Mouse (Mus musculus): ENCODE measurements at regions not wholly inside any gene's neighbourhood (a gene's known extent, or its start where the extent isn't known, plus 50 kb on each side); places are given as distances from the start of the nearest gene placed in this dataset.

DNA sequence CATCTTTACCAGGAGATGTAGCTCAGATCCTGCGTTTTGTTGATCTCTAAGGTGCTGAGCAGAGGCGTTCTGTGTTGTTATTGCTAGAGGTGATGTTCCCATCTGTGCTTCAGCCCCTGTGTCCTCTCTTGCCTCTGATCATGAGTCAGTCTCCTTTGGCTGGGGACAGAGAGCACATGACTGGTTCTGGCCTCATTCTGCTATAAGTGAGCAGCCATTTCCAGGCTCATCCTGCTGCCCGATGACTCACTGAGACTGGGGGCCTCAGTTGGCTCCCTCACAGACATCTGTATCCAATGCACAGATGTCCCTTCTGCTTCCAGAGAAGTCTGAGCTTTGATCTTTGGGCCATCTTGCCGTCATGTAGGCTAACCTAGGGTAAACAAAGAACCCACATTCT lies 194.9 kb upstream of the Gm21798 start:
- no peaks in the 10 kb centered on the region for H3K27me3 ChIP-seq (ENCODE audit: control insufficient read depth, insufficient read depth, low read length)
- H3K4me1 ChIP-seq (ENCODE audit: control insufficient read depth, insufficient read depth, low read length) = 0 out of 2 replicates have a peak, but pooled peaks cover 3% of the 10 kb centered on the region
- no peaks in the 10 kb centered on the region for H3K36me3 ChIP-seq (ENCODE audit: control insufficient read depth, insufficient read depth, low read length)
- WGBS = 89% methylated on average over 4 of the region's 4 CpGs
- no peak overlapping the region for H3K27ac ChIP-seq (ENCODE audit: low read depth, low read length)
- no peak overlapping the region for H3K9ac ChIP-seq (replicated peaks; ENCODE audit: low read depth, low read length)
- H3K4me3 ChIP-seq (ENCODE audit: low read depth, low read length) = no peak overlapping the region
- ATAC-seq (ENCODE audit: low read depth) = no peak
- H3K9me3 ChIP-seq (ENCODE audit: control insufficient read depth, low read length) = no peaks in the 10 kb centered on the region
- H3K4me2 ChIP-seq (ENCODE audit: low read depth, low read length) = no peak overlapping the region

DNA sequence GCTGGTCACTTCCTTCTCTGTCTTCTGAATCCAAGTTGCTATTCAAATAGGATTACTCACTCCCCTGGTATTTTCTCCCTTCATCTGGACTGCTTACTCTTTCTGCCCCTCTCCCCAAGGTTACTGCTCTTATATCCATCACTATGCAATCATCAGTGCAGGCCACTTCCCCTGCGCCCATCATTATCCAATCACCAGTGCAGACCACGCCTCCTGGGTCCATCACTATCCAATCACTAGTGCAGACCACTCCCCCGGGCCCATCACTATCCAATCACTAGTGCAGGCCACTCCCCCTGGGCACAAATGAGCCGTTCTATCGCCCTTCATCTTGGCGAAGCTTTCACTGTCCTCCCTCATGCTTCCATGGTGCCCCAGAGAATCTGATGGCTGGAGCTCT lies 191.1 kb upstream of the Gm21798 start:
- Histone ChIP-seq H3K27ac (ENCODE audit: low read depth, low read length) (no peak overlapping the region), H3K4me2 (ENCODE audit: low read depth, low read length) (no peak overlapping the region), H3K9me3 (ENCODE audit: control insufficient read depth, low read length) (no peaks in the 10 kb centered on the region), H3K27me3 (ENCODE audit: control insufficient read depth, insufficient read depth, low read length) (no peaks in the 10 kb centered on the region), H3K9ac (replicated peaks; ENCODE audit: low read depth, low read length) (no peak overlapping the region), H3K4me3 (ENCODE audit: low read depth, low read length) (no peak overlapping the region), H3K36me3 (ENCODE audit: control insufficient read depth, insufficient read depth, low read length) (no peaks in the 10 kb centered on the region), H3K4me1 (ENCODE audit: control insufficient read depth, insufficient read depth, low read length) (0 out of 2 replicates have a peak, but pooled peaks cover 3% of the 10 kb centered on the region)
- 96% methylated on average over 6 of the region's 6 CpGs for WGBS
- peak; percentile 48 for ATAC-seq (ENCODE audit: low read depth)

DNA sequence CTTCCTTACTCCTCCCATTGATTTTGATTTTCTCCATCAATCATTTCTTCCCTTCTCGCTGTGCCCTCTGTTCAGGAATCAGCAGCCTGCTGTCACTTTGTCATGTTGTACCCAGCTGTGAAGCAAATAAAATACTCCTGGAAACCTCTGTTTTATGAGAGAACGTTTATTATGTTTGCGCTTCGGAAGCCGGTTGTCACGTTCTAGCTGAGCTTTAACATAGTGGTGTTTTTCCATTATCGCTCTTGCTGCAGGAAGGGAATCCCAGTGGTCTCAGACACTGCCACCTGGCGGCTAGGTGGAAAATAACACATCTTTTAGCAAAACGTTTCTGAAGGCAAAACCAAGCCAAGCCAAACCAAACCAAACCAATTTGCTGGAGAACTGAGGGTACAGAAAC lies 190.2 kb upstream of the Gm21798 start:
- 9% methylated on average over 9 of the region's 9 CpGs for WGBS
- H3K27ac ChIP-seq (ENCODE audit: low read depth, low read length) = no peak overlapping the region
- H3K27me3 ChIP-seq (ENCODE audit: control insufficient read depth, insufficient read depth, low read length) = no peaks in the 10 kb centered on the region
- H3K36me3 ChIP-seq (ENCODE audit: control insufficient read depth, insufficient read depth, low read length) = no peaks in the 10 kb centered on the region
- H3K4me3 ChIP-seq (ENCODE audit: low read depth, low read length) = no peak overlapping the region
- H3K4me2 ChIP-seq (ENCODE audit: low read depth, low read length) = peak overlapping the region; percentile 33; the same call in 1 of the 2 replicates
- H3K9me3 ChIP-seq (ENCODE audit: control insufficient read depth, low read length) = no peaks in the 10 kb centered on the region
- H3K4me1 ChIP-seq (ENCODE audit: control insufficient read depth, insufficient read depth, low read length) = 0 out of 2 replicates have a peak, but pooled peaks cover 3% of the 10 kb centered on the region
- ATAC-seq (ENCODE audit: low read depth) = peak; percentile 64
- H3K9ac ChIP-seq (replicated peaks; ENCODE audit: low read depth, low read length) = no peak overlapping the region

All from neural tube, embryonic 14.5 days (tissue).